Mouse (Mus musculus): ENCODE results near the gene 1810049J17Rik.
"Not testable (repeated sequence)": the region's sequence is repeated elsewhere in the genome, so short reads cannot be mapped to it uniquely, and the experiment has no call there.

The 1810049J17Rik gene

DNA sequence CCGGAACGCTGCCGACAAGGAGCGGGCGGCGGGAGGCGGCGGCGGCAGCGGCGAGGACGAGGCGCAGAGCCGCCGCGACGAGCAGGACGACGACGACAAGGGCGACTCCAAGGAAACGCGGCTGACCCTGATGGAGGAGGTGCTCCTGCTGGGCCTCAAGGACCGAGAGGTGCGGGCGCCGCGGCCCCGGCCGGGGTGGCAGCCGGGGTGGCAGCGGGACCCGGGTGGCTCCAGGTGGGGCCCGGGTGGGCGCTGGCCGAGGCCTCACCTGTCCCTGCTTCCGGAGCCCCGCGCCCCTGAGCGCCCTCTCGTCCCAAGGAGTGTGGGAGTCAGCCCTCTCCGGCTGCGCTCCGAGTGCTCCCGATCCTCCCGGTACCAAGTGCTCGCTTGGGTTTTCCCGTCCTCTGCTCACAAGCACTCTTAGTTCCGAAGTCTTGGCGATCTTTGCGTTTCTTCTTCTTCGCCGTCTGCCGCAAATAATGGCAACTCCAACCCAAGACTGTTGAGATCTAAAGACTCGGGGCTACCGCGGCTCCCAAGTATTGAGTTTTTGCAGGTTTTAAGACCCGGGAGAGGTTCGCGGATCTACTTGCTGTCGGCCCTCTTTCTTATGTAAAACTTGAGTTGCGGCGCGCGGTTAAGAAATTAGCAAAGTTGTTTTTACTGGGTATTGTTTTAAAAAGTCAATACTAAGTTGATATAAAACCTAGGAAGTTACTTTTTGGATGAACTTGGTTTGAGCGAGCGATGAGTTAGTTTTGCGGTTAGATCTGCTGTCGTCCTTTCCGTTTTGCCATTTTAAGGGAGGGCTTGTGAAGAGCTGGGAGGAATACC, at the start of gene 1810049J17Rik:
TSS of gene 1810049J17Rik (minus strand) at position 112 of the 834 bp plus-strand sequence.
- DNase-seq, result peak in 1 of 2 experiments; percentile 64

DNA sequence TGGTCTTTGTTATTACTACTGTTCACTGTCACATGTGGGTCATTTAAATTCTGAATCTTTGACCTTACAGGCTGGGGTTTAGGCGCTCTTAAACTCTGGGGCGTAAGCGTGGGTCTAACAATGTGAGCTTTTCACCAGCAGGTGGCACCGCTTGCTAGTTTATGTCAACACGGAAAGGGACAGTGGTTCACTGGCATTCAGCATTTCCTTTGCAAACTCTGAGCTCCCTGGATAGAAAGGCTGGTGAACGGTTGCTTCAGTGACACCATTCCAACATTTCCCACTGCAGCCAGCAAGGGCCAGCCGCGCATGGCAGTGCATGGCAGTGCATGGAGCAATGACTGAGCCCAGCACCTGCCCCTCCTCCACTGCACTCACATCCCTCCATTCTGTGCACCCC, 49.5 kb upstream of the 1810049J17Rik start:
- peak; percentile 83 to 87 for DNase-seq

DNA sequence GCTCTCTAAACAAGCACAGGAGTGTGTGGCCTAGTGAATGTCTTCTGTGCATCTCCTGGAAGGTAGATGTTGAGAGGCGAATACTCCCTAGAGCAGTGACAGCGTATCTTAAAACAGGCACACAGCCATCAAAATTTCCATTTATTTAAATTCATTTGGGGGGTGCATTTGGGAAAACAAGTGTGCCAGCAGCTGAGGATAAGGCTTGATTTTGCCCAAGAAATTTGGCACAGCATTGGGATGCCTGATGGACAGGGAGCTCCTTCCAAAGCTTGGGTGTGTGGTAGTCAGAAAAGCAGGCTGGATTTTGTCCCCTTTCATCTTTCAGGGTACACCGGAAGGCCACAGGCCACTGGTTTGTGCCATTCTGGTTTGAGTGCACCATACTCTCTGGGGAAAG, 48.4 kb upstream of the 1810049J17Rik start:
- DNase-seq, result no peak

DNA sequence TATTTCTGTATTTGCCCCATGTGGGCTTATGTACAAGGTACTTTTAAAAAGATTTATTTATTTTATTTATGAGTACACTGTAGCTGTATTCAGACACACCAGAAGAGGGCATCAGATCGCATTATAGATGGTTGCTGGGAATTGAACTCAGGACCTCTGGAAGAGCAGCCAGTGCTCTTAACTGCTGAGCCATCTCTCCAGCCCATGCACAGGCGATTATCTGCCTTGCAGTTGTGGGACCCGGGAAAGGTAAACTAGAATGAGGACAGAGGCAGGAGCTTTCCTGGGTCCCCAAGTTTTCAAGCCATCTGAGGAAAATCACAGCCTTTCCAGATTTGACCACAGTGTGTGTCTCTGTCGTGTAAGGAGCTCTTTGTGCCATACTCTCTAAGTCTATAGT, 47.2 kb upstream of the 1810049J17Rik start:
- DNase-seq, result no peak

DNA sequence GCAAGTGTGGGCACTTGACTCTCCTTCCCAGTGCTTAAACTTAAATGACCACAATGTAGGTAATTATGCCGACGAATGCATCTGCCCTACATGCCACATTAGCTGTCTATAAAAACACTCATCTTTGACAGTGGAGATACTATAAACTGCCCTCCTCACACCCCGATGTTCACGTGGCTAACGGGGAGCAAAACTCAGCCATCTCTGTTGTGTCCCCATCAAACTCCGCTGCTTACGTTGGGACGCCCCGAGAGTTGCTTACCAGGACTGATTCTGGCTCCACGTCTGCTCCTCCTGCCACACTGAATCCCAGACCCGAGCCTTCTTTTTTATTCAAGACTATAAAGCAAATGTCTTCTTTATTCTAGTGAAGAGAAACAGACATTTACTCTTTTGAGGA, 46.7 kb upstream of the 1810049J17Rik start:
- no peak for DNase-seq

DNA sequence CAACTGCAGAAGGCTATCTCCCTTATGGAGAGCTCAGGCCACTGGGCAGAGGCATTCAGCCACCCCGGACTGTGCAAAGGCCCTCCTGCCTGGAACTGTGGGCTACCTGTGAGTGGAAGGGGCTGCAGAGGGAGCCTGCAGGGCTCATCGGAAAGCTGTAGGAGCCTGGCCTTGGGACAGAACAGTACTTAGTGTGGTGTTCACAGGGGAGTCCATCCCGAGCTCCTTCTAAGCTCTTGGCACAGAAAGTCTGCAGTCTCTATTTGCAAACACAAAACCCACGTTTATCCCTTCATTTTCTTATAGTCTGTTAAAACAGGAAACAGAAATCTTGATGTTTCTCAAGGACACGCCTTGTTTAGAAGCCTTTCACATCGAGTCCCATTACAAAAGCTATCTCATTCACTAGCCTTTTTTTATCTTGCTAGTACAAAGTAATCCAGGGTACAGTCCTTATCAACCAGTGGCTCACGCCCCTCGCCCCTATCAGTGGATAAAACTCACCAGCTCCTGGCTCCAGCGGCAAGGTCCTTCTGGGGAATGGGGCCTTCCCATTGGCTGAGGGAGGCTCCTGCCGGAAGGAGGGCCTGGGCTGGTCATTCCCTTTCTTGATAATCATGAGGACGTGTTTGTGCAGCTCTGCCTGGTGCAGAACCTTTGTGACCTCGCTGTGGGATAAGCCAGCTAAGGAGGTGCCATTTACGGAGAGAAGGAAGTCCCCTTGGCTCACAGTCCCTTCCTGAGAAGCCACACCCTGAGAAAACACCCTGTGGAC, 45.8 kb upstream of the 1810049J17Rik start:
- DNase-seq, result peak in 1 of 2 experiments; percentile 48

DNA sequence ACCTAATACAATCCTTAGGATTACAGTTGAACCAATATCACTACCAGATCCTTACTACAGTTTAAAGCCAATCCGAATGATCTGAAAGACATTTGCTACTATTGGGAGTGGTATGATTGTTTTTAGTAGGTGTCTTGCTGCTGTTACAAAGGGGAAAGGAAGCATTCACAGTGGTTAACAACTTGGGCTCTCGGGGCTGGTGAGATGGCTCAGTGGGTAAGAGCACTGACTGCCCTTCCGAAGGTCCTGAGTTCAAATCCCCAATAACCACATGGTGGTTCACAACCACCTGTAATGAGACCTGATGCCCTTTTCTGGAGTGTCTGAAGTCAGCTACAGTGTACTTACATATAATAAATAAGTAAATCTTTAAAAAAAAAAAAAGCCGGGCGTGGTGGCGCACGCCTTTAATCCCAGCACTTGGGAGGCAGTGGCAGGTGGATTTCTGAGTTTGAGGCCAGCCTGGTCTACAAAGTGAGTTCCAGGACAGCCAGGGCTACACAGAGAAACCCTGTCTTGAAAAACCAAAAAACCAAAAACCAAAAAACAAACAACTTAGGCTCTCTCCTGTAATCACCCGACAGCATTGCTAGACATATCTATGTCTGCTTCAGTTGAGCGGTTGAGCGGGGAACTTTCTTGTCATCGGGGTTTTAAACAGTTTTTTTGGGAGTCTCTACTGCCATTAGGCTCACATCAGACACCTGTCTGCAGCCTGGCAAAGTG, 45.0 kb upstream of the 1810049J17Rik start:
- DNase-seq, result not testable (repeated sequence)

DNA sequence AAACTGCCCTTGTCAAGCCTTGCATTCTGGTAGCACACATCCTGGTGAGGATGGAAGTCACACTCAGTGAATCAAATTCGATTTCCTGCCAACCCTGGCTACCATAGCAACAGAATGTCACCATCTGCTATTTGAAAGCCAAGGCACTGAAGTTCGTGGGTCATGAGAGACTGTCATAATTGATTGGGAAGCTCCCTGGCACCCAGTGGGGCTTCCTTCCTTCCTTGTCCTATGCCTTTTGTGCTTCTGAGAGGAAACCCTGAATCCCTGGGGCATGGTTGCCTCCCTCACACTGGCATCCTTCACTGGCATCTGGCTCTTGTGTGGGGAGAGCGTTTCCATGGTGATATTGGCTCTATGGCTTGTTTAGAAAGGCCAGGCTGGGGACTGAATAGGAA, 44.4 kb upstream of the 1810049J17Rik start:
- DNase-seq, result peak in 1 of 2 experiments; percentile 18

DNA sequence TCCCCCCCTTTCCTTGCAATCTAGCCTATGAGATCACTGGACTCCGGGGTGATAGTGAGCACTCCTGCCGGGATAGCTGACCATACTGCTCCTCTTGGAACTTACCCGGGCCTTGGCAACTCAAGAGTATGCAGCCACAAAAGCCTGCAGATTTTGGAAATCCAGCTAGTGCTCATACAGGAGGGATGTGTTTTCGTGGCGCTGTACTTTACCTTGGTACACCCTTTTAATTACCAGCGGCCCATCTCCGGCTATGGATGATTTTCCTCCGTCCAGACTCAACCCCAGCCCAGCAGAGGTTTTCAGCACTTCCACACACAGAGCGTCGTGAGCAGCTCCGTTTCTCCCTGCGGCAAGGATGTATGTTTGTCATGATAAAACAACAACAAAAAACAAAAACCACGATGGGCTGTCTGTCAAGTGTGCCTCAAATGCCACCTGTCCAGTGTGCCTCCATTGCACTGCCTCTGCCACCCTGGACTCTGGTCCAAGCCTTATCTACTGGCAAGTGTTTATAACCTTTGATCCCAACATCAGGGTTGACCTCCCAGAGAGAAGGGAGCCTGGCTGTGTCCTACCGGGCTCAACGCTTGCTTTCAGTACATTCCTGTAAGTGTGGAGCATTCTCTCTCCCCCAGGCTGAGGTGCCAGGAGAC, 43.8 kb upstream of the 1810049J17Rik start:
- DNase-seq, result no peak

DNA sequence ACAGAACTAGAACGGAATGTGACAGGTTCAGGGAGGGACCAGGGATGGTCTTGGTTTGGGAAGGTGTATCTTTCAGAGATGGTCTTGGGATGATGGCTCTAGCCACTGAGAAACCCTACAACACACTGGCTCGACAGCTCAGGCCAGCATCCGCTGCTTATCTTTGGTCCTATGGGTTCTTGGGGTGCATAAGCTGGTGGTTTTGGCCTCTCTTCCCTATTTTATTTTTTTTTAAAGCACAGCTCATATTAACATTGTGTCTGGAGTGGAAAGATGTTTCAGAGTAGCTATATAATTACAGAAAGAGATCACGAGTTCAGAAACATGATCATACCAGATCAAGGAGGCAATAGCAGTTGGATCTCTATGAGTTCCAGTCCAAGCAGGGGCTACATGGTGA, 42.4 kb upstream of the 1810049J17Rik start:
- DNase-seq, result no peak

DNA sequence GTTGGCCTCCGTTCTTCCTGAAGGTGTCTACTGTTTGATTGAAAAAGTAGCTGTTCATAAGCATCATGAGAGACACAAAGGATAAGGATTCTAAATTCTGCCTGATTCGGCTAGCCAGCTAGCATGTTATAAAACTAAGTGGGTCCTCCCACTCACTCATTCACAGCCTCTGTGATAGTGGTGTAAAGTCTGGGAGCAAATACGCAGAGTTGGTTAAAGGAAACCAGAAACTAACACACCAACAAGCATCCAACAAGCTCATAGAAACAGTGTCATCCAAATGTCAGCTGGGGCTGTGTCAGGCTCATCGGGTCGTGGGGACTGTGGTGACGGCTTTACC, 41.0 kb upstream of the 1810049J17Rik start:
- DNase-seq, result no peak

DNA sequence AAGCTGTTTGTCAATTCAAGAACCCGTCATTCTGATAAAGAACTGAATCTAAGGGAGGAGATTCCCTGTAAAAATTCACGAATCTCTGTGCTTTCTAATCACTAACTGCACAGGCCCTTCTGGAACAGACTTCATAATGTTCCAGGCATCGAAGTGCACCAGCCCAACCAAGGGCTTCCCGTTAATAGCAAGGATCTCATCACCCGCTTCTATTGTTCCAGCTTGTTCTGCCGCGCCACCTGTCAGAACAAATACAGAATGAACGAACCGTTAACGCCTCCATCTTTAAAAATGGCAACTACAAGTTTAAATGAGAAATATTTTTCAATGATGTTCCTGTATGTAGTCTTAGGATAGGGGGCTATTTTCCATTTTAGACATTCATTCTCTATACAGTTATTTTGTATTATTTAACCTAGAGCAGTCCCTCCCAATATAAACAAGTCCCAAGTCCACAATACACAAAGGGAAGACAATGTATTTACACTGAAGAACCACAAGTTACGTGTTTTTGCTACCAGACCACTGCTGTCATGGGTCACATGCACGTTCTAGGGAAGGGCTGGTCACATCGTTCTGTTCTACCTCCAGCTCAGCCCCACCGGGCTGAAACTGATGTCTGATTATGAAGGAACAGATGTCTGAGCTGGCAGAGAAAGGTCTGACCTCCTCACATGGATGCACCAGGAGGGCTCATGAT, 40.5 kb upstream of the 1810049J17Rik start:
- DNase-seq, result no peak

DNA sequence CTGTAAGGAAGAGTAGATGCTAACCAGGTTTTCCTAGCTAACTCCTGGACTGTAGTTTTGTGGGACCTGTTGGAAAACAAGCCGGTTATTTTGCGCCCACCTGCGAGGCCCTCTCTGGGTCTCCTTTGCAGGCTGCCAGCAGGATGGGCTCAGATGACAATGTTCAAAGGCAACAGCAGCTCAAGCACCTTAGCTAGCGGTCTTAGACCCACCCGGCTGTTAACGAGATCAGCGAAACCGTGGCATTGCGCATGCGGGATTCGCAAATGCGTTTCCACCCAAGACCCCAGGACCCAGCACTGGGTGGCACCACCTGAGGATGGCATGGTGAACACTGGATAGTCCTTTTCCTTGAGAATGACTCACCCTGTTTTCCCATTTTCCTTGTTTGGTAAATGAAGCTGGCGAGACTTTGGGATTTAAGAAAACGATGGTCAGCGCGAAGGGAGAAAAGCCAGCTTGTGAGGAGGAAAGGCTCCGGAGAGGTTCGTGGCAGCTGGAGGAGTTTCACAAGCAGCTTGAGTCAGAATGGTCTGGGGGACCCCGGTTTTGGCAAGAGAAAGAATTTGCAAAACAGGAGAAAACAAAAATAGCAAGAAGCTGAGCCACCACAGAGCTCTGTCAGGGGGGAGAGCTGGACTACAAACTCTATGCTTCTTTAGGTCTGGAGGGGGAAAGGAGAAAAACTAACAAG, 39.0 kb upstream of the 1810049J17Rik start:
- DNase-seq, result no peak

DNA sequence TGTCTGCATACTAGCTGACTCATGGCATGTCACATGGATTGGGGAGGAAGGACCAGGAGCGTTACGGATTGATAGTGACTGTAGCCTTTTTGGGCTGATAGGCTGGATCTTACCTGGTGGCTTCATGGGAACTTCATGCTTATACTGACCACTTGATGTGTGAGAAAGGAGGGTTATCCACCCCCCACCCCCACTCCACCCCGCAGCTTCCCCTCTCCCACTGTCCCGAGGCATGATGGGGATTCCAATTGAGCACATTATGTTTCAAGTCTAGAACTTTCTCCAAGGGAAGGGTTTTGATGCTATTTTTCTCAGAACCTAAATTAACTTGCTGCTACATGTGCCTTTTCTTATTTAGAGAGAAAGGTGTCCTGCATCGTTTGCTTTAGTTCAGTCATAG, 36.7 kb upstream of the 1810049J17Rik start:
- no peak for DNase-seq

DNA sequence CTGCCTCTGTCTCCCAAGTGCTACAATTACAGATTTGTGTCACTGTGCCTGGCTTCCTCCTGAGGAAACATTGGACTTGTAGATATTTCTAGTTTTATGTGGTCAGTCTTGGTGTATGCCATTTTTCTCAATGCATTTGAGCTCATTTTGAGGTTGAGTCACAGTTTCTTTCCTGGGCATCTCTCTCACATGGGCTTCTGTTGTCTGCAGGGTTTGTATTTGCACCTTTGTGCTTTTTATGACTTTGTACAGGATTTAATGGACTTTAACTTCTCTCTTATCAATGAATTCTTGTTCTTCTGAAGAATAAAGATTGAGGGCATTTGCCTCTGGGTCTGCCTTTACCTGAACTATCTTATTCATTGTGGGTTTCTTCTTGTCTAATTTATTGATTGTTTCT, 35.8 kb upstream of the 1810049J17Rik start:
- DNase-seq, result no peak

DNA sequence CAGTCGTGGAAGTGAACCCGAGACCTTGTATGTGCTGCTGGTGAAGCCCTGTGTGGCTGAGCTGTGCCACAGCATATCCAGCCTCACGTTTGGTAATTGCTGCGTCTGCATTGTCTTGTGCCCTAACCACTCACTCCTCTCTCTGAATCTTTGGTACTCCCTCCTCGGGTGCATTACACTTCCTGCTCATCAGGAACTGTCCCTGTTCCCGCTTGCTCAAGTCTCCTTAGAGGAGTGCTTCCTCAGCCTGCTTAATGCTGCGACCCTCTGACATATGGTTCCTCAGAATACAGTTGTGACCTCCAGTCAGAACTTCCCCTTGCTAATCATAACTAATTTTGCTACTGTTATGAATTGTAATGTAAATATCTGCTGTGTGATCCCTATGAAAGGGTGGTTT, 34.2 kb upstream of the 1810049J17Rik start:
- DNase-seq, result no peak

DNA sequence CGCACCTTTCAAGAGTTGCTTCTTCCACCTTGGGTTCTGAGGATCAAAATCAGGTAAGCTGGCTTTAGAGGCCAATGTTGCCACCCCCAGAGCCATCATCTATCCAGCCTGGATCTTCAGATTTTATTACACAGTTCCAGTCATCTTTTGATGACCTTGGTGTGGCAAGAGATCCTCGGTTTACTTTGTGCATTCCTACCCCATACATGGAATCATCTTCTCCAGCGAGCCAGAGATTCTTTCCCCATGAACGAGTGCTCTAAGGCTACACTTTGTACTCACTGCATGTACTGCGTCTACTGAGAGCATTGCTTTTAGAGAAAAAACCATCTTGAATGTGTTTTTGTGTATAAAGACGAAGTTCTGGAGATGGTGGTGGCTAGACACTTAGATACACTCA, 33.6 kb upstream of the 1810049J17Rik start:
- DNase-seq, result no peak

DNA sequence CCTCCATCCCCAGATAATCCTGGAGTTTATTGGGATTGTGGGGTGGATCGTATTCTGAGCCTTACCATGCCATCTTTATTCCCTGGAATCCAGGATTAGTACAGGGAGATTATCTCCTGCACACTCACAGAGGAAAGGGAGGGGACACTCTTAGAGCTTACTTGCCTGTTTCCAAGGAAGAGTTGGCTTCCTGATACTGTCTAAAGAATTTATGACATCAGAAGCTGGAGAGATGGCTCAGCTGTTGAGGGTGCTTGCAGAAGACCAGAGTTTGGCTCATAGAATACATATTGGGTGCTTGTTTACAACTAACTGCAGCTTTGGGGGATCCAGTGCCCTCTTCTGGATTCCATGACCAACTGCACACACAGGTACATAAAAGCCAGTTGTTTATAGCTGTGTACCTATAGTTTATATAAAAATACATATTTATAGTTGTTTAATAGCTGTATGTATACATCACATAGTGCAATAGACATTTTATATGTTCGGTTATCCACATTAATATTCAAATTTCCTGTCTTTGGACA, 32.6 kb upstream of the 1810049J17Rik start:
- no peak for DNase-seq

DNA sequence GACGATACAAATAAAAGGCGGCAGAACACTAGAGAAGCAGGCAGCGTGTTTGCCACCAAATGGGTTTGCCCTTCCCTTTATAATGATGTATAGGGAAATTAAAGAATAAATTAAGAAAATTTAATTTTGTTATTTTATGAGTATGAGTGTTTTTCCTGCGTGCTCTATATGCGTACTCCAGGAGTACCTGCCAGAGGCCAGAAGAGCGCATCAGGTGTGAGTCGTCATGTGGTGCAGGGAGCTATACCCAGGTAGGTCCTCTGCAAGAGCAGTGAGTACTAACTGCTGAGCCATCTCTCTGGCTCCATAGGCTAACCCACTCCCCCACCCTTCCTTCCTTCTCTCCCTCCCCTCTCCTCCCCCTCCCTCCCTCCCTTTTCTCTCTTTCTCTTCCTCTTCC, 29.8 kb upstream of the 1810049J17Rik start:
- DNase-seq, result no peak

DNA sequence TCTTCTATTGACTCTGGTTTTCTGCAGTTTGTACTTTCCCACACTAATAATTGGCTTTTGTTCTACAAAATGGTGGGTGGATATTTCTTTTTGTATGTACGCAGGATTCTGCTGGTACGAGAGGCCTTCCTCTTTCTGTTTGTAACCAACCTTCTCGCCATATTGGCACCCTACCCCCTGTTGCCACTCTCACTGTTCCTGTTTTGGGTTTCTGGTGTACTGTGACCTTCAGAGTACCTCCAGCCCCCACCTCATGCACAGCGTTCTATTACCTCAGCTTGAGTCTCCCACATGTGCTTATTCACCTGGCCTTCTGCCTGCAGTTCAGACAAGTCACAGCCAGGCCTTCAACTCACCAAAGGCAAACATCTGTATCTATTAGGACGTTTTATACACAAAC, 28.1 kb upstream of the 1810049J17Rik start:
- no peak for DNase-seq

DNA sequence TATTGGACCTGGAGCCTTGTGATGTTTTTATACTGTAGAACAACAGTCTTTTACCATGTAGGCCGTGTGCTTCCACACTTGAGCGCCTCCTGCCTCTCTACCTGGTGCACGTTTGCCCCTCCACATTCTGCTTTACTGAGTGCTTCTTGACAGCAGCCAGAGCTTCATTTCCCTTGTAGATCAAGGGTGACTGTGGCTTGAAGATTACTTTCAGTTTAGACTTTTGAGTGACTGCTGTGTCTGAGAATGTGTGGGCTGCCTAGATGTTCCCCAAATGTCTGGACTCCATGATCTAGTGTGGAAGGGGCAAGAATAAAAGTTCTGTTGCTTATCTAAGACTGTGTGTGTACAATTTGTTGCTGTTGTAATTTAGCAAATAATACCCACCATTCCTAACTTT, 27.3 kb upstream of the 1810049J17Rik start:
- no peak for DNase-seq
